Comparison of ENCODE assay signal across 8 mouse cellular contexts in genomic region chr10:44003551-44004151, GRCm38 (mm10).
DNase-seq lines count a peak whose midpoint lies in the region; ATAC-seq and TF ChIP-seq lines count a peak whose summit lies in the region.

No protein-coding gene starts in this region.

- H3K4me2 ChIP-seq in intestine, embryonic 16.5 days (ENCODE audit: low read depth, low read length): peak overlapping the region; percentile 90
- H3K4me2 ChIP-seq in neural tube, embryonic 12.5 days (replicated peaks): peak overlapping the region; percentile 69

- under 1% methylated on average over 68 of the region's 68 CpGs for WGBS in intestine, embryonic 16.5 days
- WGBS in neural tube, embryonic 12.5 days: under 1% methylated on average over 68 of the region's 68 CpGs

- peaks cover 17% of the 10 kb centered on the region for H3K27me3 ChIP-seq in intestine, embryonic 16.5 days (replicated peaks; ENCODE audit: control insufficient read depth, insufficient read depth, low read length)
- H3K27me3 ChIP-seq in neural tube, embryonic 12.5 days (replicated peaks): peaks cover 71% of the 10 kb centered on the region

- H3K4me3 ChIP-seq in intestine, embryonic 16.5 days (ENCODE audit: low read length): peak overlapping the region; percentile 82
- peak overlapping the region; percentile 47 for H3K4me3 ChIP-seq in neural tube, embryonic 12.5 days

- peaks cover 13% of the 10 kb centered on the region; the same call in 1 of the 2 replicates for H3K4me1 ChIP-seq in intestine, embryonic 16.5 days (ENCODE audit: control insufficient read depth, insufficient read depth, low read length)
- H3K4me1 ChIP-seq in neural tube, embryonic 12.5 days: peaks cover 16% of the 10 kb centered on the region

- TF ChIP-seq CTCF in brain, embryonic 14.5 days (IDR thresholded peaks at IDR 0.05; ENCODE audit: borderline replicate concordance, extremely low read depth, insufficient read depth, insufficient read length): 0 out of 2 replicates have a peak, but pooled peaks have one; percentile 10

- peak overlapping the region; percentile 73 for H3K9ac ChIP-seq in intestine, embryonic 16.5 days (ENCODE audit: low read depth, low read length)
- H3K9ac ChIP-seq in neural tube, embryonic 12.5 days: no peak overlapping the region

- no peak for ATAC-seq in cerebellum, adult (ENCODE audit: insufficient number of reproducible peaks, low FRiP score, low TSS enrichment)
- peak; percentile 66 for ATAC-seq in intestine, embryonic 16.5 days
- peak; percentile 37 for ATAC-seq in neural tube, embryonic 12.5 days (ENCODE audit: low FRiP score, low read depth)

- DNase-seq in cerebellum, postnatal 25 days: peak; percentile 20 to 24
- peak; percentile 56 for DNase-seq in brain, embryonic 14.5 days (ENCODE audit: low read depth)
- DNase-seq in heart, adult 11 months: peak; percentile 98
- DNase-seq in lung, adult 18-20 months: peak; percentile 76 to 77
- DNase-seq in thymus, postnatal 0 days (ENCODE audit: low spot score): peak; percentile 62

- no peaks in the 10 kb centered on the region for H3K36me3 ChIP-seq in intestine, embryonic 16.5 days (ENCODE audit: control insufficient read depth, insufficient read depth, low read length)
- no peaks in the 10 kb centered on the region for H3K36me3 ChIP-seq in neural tube, embryonic 12.5 days

- no peak overlapping the region for H3K27ac ChIP-seq in intestine, embryonic 16.5 days (ENCODE audit: low read length)
- H3K27ac ChIP-seq in neural tube, embryonic 12.5 days: no peak overlapping the region

- no peak for TF ChIP-seq POLR2A in brain, embryonic 14.5 days (IDR thresholded peaks at IDR 0.05; ENCODE audit: borderline replicate concordance, extremely low read depth, insufficient read depth, insufficient read length, poor library complexity, severe bottlenecking)

- no peaks in the 10 kb centered on the region for H3K9me3 ChIP-seq in intestine, embryonic 16.5 days (ENCODE audit: control insufficient read depth, low read length)
- no peaks in the 10 kb centered on the region for H3K9me3 ChIP-seq in neural tube, embryonic 12.5 days

Comparison
In these comparisons a context has a peak if more than half of its experiments do, and no peak if none do; other contexts are left out.
1. DNase-seq: peak in every context shown above with its lines; median percentile 98 in heart, adult 11 months; 76 in lung, adult 18-20 months; 62 in thymus, postnatal 0 days; 56 in brain, embryonic 14.5 days; 22 in cerebellum, postnatal 25 days.